Mouse (Mus musculus) CH12.LX (cell line): ENCODE results near the gene Lzts2. TPM values are rescaled to one million over a fixed set of nuclear protein-coding genes. Genes with fewer than 3 reads are reported as not detected.

ENCODE experiments used
- DNase-seq: peaks from one replicate; pipeline ENCODE4 v3.0.0-alpha.2; 2013; ENCODE audit errors: extremely low read depth
- H3K27ac ChIP-seq: 2 replicates; pipeline ENCODE4 v1.5.1; 2012; ENCODE audit warnings: low read depth, mild to moderate bottlenecking, control low read depth, moderate library complexity; ENCODE audit not compliant: insufficient read depth
- H3K27me3 ChIP-seq: replicated peaks from 2 replicates; pipeline ENCODE3; 2012; ENCODE audit warnings: inconsistent platforms
- H3K36me3 ChIP-seq, 2 experiments: replicated peaks in 1 of 2; 2 replicates each; pipeline versions ENCODE3 to v1.6.1; 2012; ENCODE audit warnings: inconsistent platforms in 1 of 2, low read length in 1 of 2, mild to moderate bottlenecking in 1 of 2, mixed read lengths in 1 of 2, moderate library complexity in 1 of 2; ENCODE audit not compliant: control insufficient read depth in 1 of 2, insufficient read depth in 1 of 2
- H3K4me1 ChIP-seq, 2 experiments: 2 replicates each; pipeline ENCODE4 v1.6.1; 2012; ENCODE audit warnings: inconsistent platforms in 1 of 2, moderate library complexity in 1 of 2; ENCODE audit not compliant: insufficient read depth in 2 of 2, control insufficient read depth in 1 of 2
- H3K4me2 ChIP-seq: 2 replicates; pipeline ENCODE4 v1.6.1; 2012; ENCODE audit warnings: low read depth, mild to moderate bottlenecking, control low read depth; ENCODE audit not compliant: poor library complexity, insufficient read depth, severe bottlenecking
- H3K4me3 ChIP-seq, 3 experiments: fragments of 150-350 bp in 1 of 3; sonication (generic) in 1 of 3; replicated peaks in 1 of 3; 2 replicates each; pipeline versions ENCODE3 to v1.5.1; 2011 to 2012; ENCODE audit warnings: low read depth in 2 of 3, low read length in 2 of 3, mild to moderate bottlenecking in 2 of 3, moderate library complexity in 2 of 3, control low read depth in 1 of 3, improper control_type of control experiment in 1 of 3, inconsistent platforms in 1 of 3, mixed read lengths in 1 of 3; ENCODE audit not compliant: poor library complexity in 1 of 3
- H3K79me2 ChIP-seq: replicated peaks from 2 replicates; pipeline ENCODE4 v1.6.1; 2012; ENCODE audit warnings: mild to moderate bottlenecking, moderate library complexity; ENCODE audit not compliant: control insufficient read depth, poor library complexity, insufficient read depth, severe bottlenecking; ENCODE audit errors: extremely low read depth
- H3K9ac ChIP-seq: 2 replicates; pipeline ENCODE4 v1.6.1; 2012; ENCODE audit warnings: low read depth, mild to moderate bottlenecking, control low read depth, moderate library complexity; ENCODE audit not compliant: insufficient read depth
- H3K9me3 ChIP-seq: replicated peaks from 2 replicates; pipeline ENCODE3; 2012; ENCODE audit warnings: low read length, inconsistent platforms, mixed read lengths
- BHLHE40 ChIP-seq: IDR thresholded peaks from 2 replicates; pipeline ENCODE4 v1.6.1; 2011; ENCODE audit warnings: mild to moderate bottlenecking, low read depth, low read length, improper control_type of control experiment
- CHD1 ChIP-seq: IDR thresholded peaks from 2 replicates; pipeline ENCODE4 v1.6.1; 2012; ENCODE audit warnings: low read depth, low read length, improper control_type of control experiment, inconsistent platforms
- CHD2 ChIP-seq: IDR thresholded peaks from 2 replicates; pipeline ENCODE4 v1.6.1; 2011; ENCODE audit warnings: low read length, improper control_type of control experiment
- CTCF ChIP-seq, 2 experiments: IDR thresholded peaks in 1 of 2; conservative IDR thresholded peaks in 1 of 2; 2 replicates each; pipeline ENCODE4 v1.5.1; 2011 to 2012; ENCODE audit warnings: low read depth in 2 of 2, low read length in 2 of 2, improper control_type of control experiment in 1 of 2, inconsistent platforms in 1 of 2, mild to moderate bottlenecking in 1 of 2, moderate library complexity in 1 of 2
- E2F4 ChIP-seq: IDR thresholded peaks from 2 replicates; pipeline ENCODE4 v1.6.1; 2011; ENCODE audit warnings: low read depth, low read length, improper control_type of control experiment; ENCODE audit not compliant: insufficient replicate concordance
- ETS1 ChIP-seq: conservative IDR thresholded peaks from 2 replicates; pipeline ENCODE4 v1.6.1; 2012; ENCODE audit warnings: low read depth, mild to moderate bottlenecking, inconsistent platforms, low read length, improper control_type of control experiment, moderate library complexity
- GABPA ChIP-seq: IDR thresholded peaks from 2 replicates; pipeline ENCODE4 v1.6.1; 2012; ENCODE audit warnings: low read depth, low read length, improper control_type of control experiment, inconsistent platforms; ENCODE audit not compliant: insufficient replicate concordance
- JUND ChIP-seq: conservative IDR thresholded peaks from 2 replicates; pipeline ENCODE4 v1.6.1; 2011; ENCODE audit warnings: low read depth, low read length, improper control_type of control experiment
- MAFK ChIP-seq: IDR thresholded peaks from 2 replicates; pipeline ENCODE4 v1.6.1; 2011; ENCODE audit warnings: low read length, improper control_type of control experiment; ENCODE audit not compliant: insufficient replicate concordance
- MAZ ChIP-seq: IDR thresholded peaks from 2 replicates; pipeline ENCODE4 v1.6.1; 2012; ENCODE audit warnings: low read depth, mild to moderate bottlenecking, inconsistent platforms, low read length, improper control_type of control experiment, moderate library complexity
- MXI1 ChIP-seq: IDR thresholded peaks from 2 replicates; pipeline ENCODE4 v1.6.1; 2011; ENCODE audit warnings: mild to moderate bottlenecking, low read depth, low read length, improper control_type of control experiment
- MYC ChIP-seq: IDR thresholded peaks from 2 replicates; pipeline ENCODE4 v1.6.1; 2011; ENCODE audit warnings: low read depth, mild to moderate bottlenecking, improper control_type of control experiment, low read length
- NELFE ChIP-seq: IDR thresholded peaks from 2 replicates; pipeline ENCODE4 v1.6.1; 2011; ENCODE audit warnings: low read depth, low read length, improper control_type of control experiment
- PAX5 ChIP-seq: IDR thresholded peaks from 2 replicates; pipeline ENCODE4 v1.6.1; 2012; ENCODE audit warnings: low read length, inconsistent platforms, mixed read lengths
- RAD21 ChIP-seq: IDR thresholded peaks from 2 replicates; pipeline ENCODE4 v1.6.1; 2011; ENCODE audit warnings: low read depth, mild to moderate bottlenecking, low read length, improper control_type of control experiment, moderate library complexity
- RCOR1 ChIP-seq: conservative IDR thresholded peaks from 2 replicates; pipeline ENCODE4 v1.6.1; 2012; ENCODE audit warnings: low read depth, mild to moderate bottlenecking, inconsistent platforms, low read length, improper control_type of control experiment
- SIN3A ChIP-seq: IDR thresholded peaks from 2 replicates; pipeline ENCODE4 v1.6.1; 2012; ENCODE audit warnings: low read length, improper control_type of control experiment, inconsistent platforms
- TBP ChIP-seq: conservative IDR thresholded peaks from 2 replicates; pipeline ENCODE4 v1.6.1; 2011; ENCODE audit warnings: low read depth, low read length, improper control_type of control experiment
- USF2 ChIP-seq: conservative IDR thresholded peaks from 2 replicates; pipeline ENCODE4 v1.6.1; 2011; ENCODE audit warnings: low read depth, low read length, improper control_type of control experiment
- ZC3H11A ChIP-seq: IDR thresholded peaks from 2 replicates; pipeline ENCODE4 v1.6.1; 2012; ENCODE audit warnings: low read depth, mild to moderate bottlenecking, inconsistent platforms, low read length, improper control_type of control experiment
- ZMIZ1 ChIP-seq: IDR thresholded peaks from 2 replicates; pipeline ENCODE4 v1.6.1; 2012; ENCODE audit warnings: low read depth, mild to moderate bottlenecking, inconsistent platforms, low read length, improper control_type of control experiment
- ZNF384 ChIP-seq: IDR thresholded peaks from 2 replicates; pipeline ENCODE4 v1.6.1; 2012; ENCODE audit warnings: low read depth, low read length, improper control_type of control experiment, inconsistent platforms
- dilution Hi-C: fragments of 300-500 bp; cut with MboI; formaldehyde crosslinking; loops from 2 replicates; pipeline ENCODE4 v1.14.3; 2020; ENCODE audit warnings: low sequenced_read_pairs; ENCODE audit not compliant: extremely low pct_unique_long_range_greater_than_20kb, extremely low pct_ligation_motif_present
- in situ Hi-C: fragments of 300-500 bp; cut with MboI; formaldehyde crosslinking; loops from 3 replicates; pipeline ENCODE4 v1.14.3; 2019; ENCODE audit warnings: low sequenced_read_pairs, low pct_ligation_motif_present, low pct_unique_long_range_greater_than_20kb, mixed read lengths
- polyA plus RNA-seq: library from polyadenylated mRNA; unstranded; fragments of >175 nt; gene quantifications from 2 replicates; pipeline ENCODE4 v1.2.1, GENCODE M21; 2012; ENCODE audit warnings: low read depth; ENCODE audit not compliant: insufficient read length
- total RNA-seq, 2 experiments: library from RNA; depleted of rRNA; stranded (reverse); fragments of 300-350 nt in 1 of 2; fragments of >200 nt in 1 of 2; gene quantifications; 2 replicates each; pipeline ENCODE4 v1.2.3; 2012 to 2014

Gene Lzts2
- total and polyA plus RNA-seq, 3 experiments: 0.68 to 22.1 (median 2.2) TPM

DNA sequence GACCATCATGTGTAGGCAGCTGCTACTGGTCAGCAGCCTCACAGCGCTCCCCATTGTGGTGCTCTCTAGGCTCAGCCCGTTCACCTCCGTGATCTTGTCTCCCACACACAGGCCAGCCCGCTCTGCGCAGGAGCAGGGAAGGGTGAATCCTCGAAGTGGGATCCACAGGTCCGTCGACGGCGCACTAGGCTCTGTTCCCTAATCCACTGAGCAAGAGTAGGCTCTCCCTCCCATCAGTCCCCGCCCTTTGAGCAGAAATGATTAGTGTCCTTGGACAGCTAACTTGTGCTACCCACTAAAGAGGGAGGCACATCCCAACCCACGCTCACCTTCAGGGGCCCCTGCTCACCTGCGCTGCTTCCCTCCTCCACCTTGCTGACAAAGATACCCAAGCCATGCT is 26.0 kb downstream of the Lzts2 start:
- Histone ChIP-seq H3K4me3 (no peak overlapping the region), H3K9me3 (no peaks in the 10 kb centered on the region), H3K27me3 (peaks cover 66% of the 10 kb centered on the region), H3K27ac (no peak overlapping the region), H3K4me2 (no peak overlapping the region), H3K79me2 (no peaks in the 10 kb centered on the region), H3K9ac (no peak overlapping the region), H3K36me3 (no peaks in the 10 kb centered on the region), H3K4me1 (peaks cover 4% of the 10 kb centered on the region in 2 experiments; a peak in 1 of 4 replicates)
- no peak for DNase-seq
- no peak for TF ChIP-seq MAZ
- no peak for TF ChIP-seq ZNF384
- TF ChIP-seq CHD2: no peak
- TF ChIP-seq USF2: no peak
- no peak for TF ChIP-seq PAX5
- no peak for TF ChIP-seq TBP
- TF ChIP-seq CHD1: no peak
- no peak for TF ChIP-seq RCOR1
- no peak for TF ChIP-seq NELFE
- TF ChIP-seq GABPA: no peak
- no peak for TF ChIP-seq ETS1
- no peak for TF ChIP-seq MXI1
- no peak for TF ChIP-seq BHLHE40
- TF ChIP-seq RAD21: no peak
- TF ChIP-seq CTCF (conservative IDR thresholded peaks at IDR 0.05 in 1 of 2, IDR thresholded peaks at IDR 0.05 in 1 of 2; ENCODE audit: low read depth in 2 of 2, low read length in 2 of 2): no peak
- dilution Hi-C loops: no loop called here
- in situ Hi-C loops: loop anchor here (25.0 kb wide), 1 partner anchor 453 kb away; no protein-coding TSS in a partner anchor

DNA sequence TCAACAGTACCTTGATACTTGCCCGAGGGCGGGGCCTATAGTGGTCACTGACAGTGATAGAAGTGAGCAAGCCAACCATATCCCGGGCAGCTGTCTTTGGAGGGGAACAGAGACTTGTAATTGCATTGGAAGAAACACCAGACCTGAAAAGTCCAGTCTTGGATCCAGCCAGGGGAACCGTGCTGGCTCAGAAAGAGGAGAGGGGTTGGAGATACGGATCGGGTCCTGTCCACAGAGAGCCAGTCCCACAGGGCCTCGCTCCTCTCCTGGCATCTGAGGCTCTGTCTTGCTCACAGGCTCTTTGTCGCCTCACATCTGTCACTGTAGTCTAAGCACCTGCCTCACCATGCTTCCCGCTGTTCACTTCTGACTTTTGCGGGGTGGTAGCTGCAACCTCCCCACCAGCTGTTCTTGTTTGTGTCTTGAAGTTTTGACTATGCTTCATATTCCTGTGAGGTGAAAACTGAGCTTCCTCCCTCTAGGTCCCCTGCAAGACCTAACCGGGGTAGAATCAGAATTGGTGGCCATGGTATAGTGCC is 30.2 kb downstream of the Lzts2 start:
- Histone ChIP-seq H3K27me3 (peaks cover 75% of the 10 kb centered on the region), H3K79me2 (no peaks in the 10 kb centered on the region), H3K27ac (no peak overlapping the region), H3K4me2 (no peak overlapping the region), H3K9me3 (no peaks in the 10 kb centered on the region), H3K4me1 (peaks cover 4 to 30% of the 10 kb centered on the region in 2 experiments; a peak in 3 of 4 replicates), H3K4me3 (no peak overlapping the region), H3K9ac (no peak overlapping the region), H3K36me3 (peaks cover 0 to 5% of the 10 kb centered on the region in 2 experiments)
- no peak for DNase-seq
- in situ Hi-C loops (loop anchor here (25.0 kb wide), 1 partner anchor 457 kb away; no protein-coding TSS in a partner anchor), dilution Hi-C loops (no loop called here)
- TF ChIP-seq MAZ (no peak), JUND (no peak), ZMIZ1 (no peak), ZC3H11A (no peak), MYC (no peak), E2F4 (no peak), SIN3A (no peak), RCOR1 (no peak), CHD1 (no peak), MAFK (no peak), ZNF384 (no peak)
